Mouse (Mus musculus) layer of hippocampus, postnatal 36 days (tissue): ENCODE data around the gene Zfp105. TPM values are rescaled to one million over a fixed set of nuclear protein-coding genes. Genes with fewer than 3 reads are reported as not detected.

Source experiments
- DNase-seq, 2 experiments: peaks; one replicate each; pipeline ENCODE4 v3.0.0; 2022
- total RNA-seq, 2 experiments: library from RNA; stranded (reverse); gene quantifications; 2 replicates each; pipeline ENCODE4 v1.2.3; 2021

The Zfp105 gene
- 1 to 10 TPM; 6.3 to 6.9 TPM for total RNA-seq

DNA sequence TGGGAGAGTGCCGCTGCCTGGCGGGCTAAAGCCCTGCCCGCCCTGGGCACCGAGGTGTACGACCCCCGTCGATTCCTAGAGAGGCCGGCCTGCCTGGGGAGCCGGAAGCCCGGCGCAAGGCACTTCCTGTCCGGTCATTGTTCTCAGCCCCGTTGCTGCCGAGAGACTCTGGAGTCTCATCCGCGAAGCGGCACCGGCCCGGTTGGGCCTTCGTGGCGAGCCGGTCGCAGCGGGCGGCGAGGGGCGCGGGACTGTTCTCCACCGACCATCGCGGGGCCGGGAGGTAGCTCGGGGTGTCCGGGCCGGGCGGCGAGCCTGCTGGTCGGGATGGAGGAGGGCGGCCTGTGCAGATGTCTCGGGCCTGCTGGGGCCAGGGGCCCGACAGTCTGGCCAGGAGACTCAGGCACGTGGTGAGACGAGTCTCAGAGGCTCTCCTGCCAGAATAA is at the start of gene Zfp105:
Zfp105 (plus strand) TSS at position 137 of the 446 bp plus-strand sequence.
- peak; percentile 68 to 75 for DNase-seq

DNA sequence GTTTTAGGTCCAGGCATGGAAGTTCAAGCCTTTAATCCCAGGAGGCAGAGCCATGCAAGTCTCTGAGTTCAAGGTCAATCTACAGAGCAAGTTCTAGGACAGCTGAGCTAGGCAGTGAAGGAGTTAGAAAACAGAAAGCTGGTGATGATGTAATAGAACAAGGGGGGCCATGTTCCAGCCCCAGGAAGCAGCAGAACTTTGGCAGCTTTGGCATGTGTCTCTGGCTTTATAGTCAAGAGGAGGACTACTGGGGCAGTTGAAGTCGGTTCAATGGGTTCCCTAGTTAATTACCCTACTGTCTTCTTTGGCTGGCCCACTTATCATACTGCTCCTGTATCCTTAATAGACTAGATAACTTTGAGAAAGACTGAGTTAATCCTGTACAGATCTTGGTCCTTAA is 48.2 kb upstream of the Zfp105 start:
- DNase-seq = no peak

- no peak for DNase-seq
These were observed 47.7 kb upstream of the Zfp105 start for GRCm38 (mm10) chr9:122875145-122875544.

GRCm38 (mm10) chr9:122885385-122885784 is 37.5 kb upstream of the Zfp105 start, which contains the start of gene Zkscan7:
TSS of gene Zkscan7 (plus strand) at chr9:122885685.
- no peak for DNase-seq

- peak; percentile 35 to 45 for DNase-seq
These were observed 36.3 kb upstream of the Zfp105 start for GRCm38 (mm10) chr9:122886372-122887179.

DNA sequence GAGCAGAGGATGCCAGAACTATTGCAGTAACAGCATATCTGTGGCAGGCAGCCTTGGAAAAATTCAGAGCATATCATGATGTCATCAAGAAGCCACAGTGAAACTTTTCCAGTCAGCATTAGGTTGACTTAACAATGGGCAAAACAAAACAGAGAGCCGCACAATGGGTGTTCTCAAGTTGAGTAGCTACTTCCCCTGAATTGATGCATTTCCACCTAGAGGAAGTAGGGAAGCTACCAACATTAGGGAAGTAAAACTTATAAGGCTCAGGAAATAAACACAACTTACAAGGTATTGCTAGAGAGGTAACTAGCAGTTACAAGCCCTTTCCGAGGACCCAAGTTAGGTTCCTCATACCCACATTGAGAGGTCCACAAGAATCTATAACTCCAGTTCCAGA is 21.8 kb upstream of the Zfp105 start:
- DNase-seq = no peak

DNA sequence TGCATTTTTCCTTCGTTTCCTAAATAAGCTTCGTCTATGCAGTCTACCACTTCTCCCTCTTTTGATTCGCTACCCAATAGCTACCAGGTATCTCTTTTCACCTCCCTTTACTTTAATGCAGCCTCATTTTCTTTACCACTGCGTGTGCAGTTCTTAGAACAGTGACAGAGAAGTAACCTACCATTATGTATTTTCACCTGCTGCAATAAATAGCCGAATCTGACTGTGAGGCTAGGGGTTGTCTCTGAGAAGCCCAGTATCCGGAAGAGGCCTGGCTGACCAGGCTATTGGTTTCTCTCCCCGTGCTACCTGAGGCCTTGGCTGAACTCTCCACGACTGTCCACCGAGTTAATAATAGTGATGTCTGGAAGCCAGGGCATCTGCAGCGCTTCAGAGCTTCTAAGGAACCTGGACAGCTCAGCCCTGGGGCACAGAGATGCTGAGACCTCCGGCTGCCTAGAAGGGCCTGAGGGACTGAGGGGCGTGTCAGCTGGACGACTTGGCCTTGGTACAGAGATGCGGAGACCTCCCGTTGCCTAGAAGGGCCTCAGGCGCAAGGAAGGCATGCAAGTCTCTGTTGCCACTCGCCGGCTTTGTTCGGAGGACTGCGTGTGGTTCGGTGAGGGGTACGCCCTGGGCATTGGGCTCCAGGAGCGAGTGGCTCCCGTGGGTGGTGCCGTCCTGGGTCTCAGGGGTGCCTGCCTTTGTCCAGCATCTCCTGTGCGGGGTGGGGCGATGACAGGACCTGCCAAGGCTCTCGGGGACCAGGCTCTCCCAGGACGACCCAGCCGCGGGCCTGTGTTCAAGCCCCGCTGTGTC is 19.9 kb upstream of the Zfp105 start:
- peak; percentile 22 to 37 for DNase-seq

GRCm38 (mm10) chr9:122922436-122922835 is 436 bp upstream of the Zfp105 start:
- DNase-seq = no peak

DNA sequence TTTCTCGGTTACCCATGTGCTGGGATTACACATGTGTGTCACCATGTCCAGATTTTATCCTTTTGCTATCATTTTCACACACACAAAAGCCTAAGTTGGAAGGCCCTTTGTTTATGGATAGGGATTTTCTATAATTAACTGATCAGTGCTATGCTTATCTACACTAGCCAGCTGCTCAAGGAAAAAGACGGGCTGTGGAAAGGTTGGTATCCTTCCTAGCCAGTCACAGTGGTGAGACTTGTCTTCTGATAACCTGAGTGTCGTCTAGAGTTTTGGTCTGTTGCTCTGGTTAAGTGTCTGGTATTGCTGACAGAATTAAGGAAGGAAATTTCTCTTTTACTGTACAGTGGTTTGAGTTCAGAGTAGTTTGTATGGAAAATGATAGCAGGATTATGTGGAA is 6.0 kb downstream of the Zfp105 start:
- no peak for DNase-seq

DNA sequence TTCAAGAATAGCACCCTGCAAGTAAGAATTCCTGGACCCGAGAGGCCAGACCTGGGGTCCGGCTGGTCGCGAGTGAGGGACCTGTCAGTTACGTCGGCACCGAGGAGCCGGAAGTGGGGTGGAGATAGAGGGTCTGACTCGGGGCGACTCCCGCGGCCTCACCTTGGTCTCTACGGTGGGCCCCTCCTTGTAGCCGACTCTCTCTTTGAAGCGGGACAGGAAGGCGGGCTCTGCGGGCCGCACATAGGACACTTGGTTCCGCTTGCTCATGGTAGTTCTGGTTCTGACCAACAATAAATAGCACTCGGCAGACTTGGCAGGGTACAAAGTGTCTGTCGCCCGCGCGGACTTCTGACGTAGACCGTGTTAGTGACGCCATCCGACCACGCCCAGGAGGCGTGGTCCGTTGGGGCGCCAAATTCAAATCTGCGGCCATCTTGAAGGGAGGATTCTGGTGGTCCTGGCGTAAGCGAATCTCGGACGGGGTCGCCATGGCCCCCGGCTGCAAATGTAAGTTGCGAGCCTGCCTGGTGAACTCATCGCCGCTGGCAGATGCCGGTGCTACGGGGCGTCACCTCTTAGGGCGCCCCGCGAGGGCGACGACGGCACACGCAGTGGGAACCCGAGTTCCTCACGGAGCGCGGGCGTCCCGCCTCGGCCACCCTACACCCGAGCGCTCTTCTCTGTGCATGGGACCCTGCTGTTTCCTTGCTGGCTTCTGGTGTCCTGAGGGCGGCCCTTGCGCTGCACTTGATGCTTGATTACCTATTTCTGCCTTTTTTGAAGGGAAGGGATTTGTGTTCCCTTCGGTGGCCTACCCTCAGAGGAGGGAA is 28.0 kb downstream of the Zfp105 start, which contains the start of the genes 1110059G10Rik and Kif15:
1110059G10Rik (minus strand) TSS at position 358 of the 833 bp plus-strand sequence.
Kif15 (plus strand) TSS at position 404 of the 833 bp plus-strand sequence.
- DNase-seq = peak; percentile 91 to 92

Other genes starting within 250 kb of the Zfp105 start
- not detected for gene Topaz1, start 175.7 kb upstream of the Zfp105 start, total RNA-seq
- gene Tcaim, start 117.5 kb upstream of the Zfp105 start, total RNA-seq = 10 to 100 TPM; 20.0 to 21.7 TPM
- not detected for gene Gm35549, start 79.0 kb upstream of the Zfp105 start, total RNA-seq
- 100 to 1,000 TPM; 155 to 161 TPM for gene Zfp445, start 57.1 kb upstream of the Zfp105 start, total RNA-seq
- 1 to 10 TPM; 4.5 to 5.1 TPM for gene Zkscan7, start 37.4 kb upstream of the Zfp105 start, total RNA-seq
- gene 1110059G10Rik, start 27.9 kb downstream of the Zfp105 start, total RNA-seq = 10 to 100 TPM; 20.3 to 20.7 TPM
- gene Kif15, start 28.0 kb downstream of the Zfp105 start, total RNA-seq = 1 to 10 TPM; 1.8 to 2.8 TPM
- 10 to 100 TPM; 21.9 to 22.7 TPM for gene Tmem42, start 98.3 kb downstream of the Zfp105 start, total RNA-seq
- gene Tgm4, start 111.7 kb downstream of the Zfp105 start, total RNA-seq = 1 to 10 TPM; 1.9 to 2.9 TPM
- 10 to 100 TPM; 62.1 to 63.0 TPM for gene Zdhhc3, start 190.1 kb downstream of the Zfp105 start, total RNA-seq
- gene Exosc7, start 190.1 kb downstream of the Zfp105 start, total RNA-seq = 10 to 100 TPM; 41.1 to 44.5 TPM
- gene Clec3b, start 227.9 kb downstream of the Zfp105 start, total RNA-seq = 1 to 10 TPM; 3.2 to 4.9 TPM